Mouse (Mus musculus) midbrain, embryonic 12.5 days (tissue): ENCODE measurements around the gene Dock1. TPM values are rescaled to one million over a fixed set of nuclear protein-coding genes. Genes with fewer than 3 reads are reported as not detected.

Source experiments
- ATAC-seq: fragments of 200-750 bp; cut with Nextera tagmentation; 2 replicates; pipeline ENCODE4 v1.8.0; 2017; ENCODE audit warnings: low read depth, moderate TSS enrichment, moderate library complexity; ENCODE audit not compliant: low FRiP score
- H3K27ac ChIP-seq: fragments of 300-500 bp; sonication (generic); replicated peaks from 2 replicates; pipeline ENCODE4 v1.5.1; 2016; ENCODE audit warnings: mild to moderate bottlenecking
- H3K27me3 ChIP-seq: fragments of 300-500 bp; sonication (generic); 2 replicates; pipeline ENCODE4 v1.6.1; 2016; ENCODE audit warnings: mild to moderate bottlenecking
- H3K36me3 ChIP-seq: fragments of 300-500 bp; sonication (generic); 2 replicates; pipeline ENCODE4 v1.6.1; 2016
- H3K4me1 ChIP-seq: fragments of 300-500 bp; sonication (generic); 2 replicates; pipeline ENCODE4 v1.6.1; 2016
- H3K4me2 ChIP-seq: fragments of 300-500 bp; sonication (generic); replicated peaks from 2 replicates; pipeline ENCODE4 v1.6.1; 2016; ENCODE audit warnings: mild to moderate bottlenecking, moderate library complexity
- H3K4me3 ChIP-seq: fragments of 300-500 bp; sonication (generic); 2 replicates; pipeline ENCODE4 v1.5.1; 2016; ENCODE audit warnings: mild to moderate bottlenecking
- H3K9ac ChIP-seq: fragments of 300-500 bp; sonication (generic); replicated peaks from 2 replicates; pipeline ENCODE4 v1.6.1; 2016; ENCODE audit warnings: mild to moderate bottlenecking, moderate library complexity
- H3K9me3 ChIP-seq: fragments of 300-500 bp; sonication (generic); 2 replicates; pipeline ENCODE4 v1.6.1; 2016; ENCODE audit warnings: mild to moderate bottlenecking
- WGBS: fragments of 180-500 bp; shearing (Covaris S2); methylation state at CpG from one replicate; pipeline ENCODE4 v1.1.7; 2016; 5-methylcytosine and 5-hydroxymethylcytosine counted together
- polyA plus RNA-seq: library from polyadenylated mRNA; unstranded; fragments of >200 nt; fragmentation: Nextera tagmentation; extraction: Ambion mirVana; gene quantifications from 2 replicates; pipeline ENCODE4 v1.2.1, GENCODE M21; 2016

Gene Dock1
- polyA plus RNA-seq, 1 experiment from 2014 or later = 18.4 TPM

GRCm38 (mm10) chr7:134808406-134808805 is 138.0 kb downstream of the Dock1 start:
- H3K4me2 ChIP-seq = no peak overlapping the region
- no peaks in the 10 kb centered on the region for H3K27me3 ChIP-seq
- no peak for ATAC-seq
- no peak overlapping the region for H3K4me3 ChIP-seq
- H3K27ac ChIP-seq = no peak overlapping the region
- no peak overlapping the region for H3K9ac ChIP-seq
- no peaks in the 10 kb centered on the region for H3K9me3 ChIP-seq
- no peaks in the 10 kb centered on the region for H3K36me3 ChIP-seq
- no peaks in the 10 kb centered on the region for H3K4me1 ChIP-seq
- 91% methylated on average over 2 of the region's 2 CpGs for WGBS

GRCm38 (mm10) chr7:134809241-134809975 is 139.0 kb downstream of the Dock1 start:
- WGBS = 96% methylated on average over 6 of the region's 6 CpGs
- Histone ChIP-seq H3K27ac (no peak overlapping the region), H3K9me3 (no peaks in the 10 kb centered on the region), H3K4me3 (no peak overlapping the region), H3K36me3 (no peaks in the 10 kb centered on the region), H3K4me1 (no peaks in the 10 kb centered on the region), H3K9ac (no peak overlapping the region), H3K4me2 (no peak overlapping the region), H3K27me3 (no peaks in the 10 kb centered on the region)
- ATAC-seq = no peak

GRCm38 (mm10) chr7:134818471-134818870 is 148.0 kb downstream of the Dock1 start:
- Histone ChIP-seq H3K4me3 (no peak overlapping the region), H3K4me1 (0 out of 2 replicates have a peak, but pooled peaks cover 6% of the 10 kb centered on the region), H3K9me3 (no peaks in the 10 kb centered on the region), H3K27ac (no peak overlapping the region), H3K4me2 (no peak overlapping the region), H3K36me3 (no peaks in the 10 kb centered on the region), H3K27me3 (no peaks in the 10 kb centered on the region), H3K9ac (no peak overlapping the region)
- WGBS = 96% methylated on average over 5 of the region's 5 CpGs
- no peak for ATAC-seq

GRCm38 (mm10) chr7:134821264-134821663 is 150.8 kb downstream of the Dock1 start:
- 24% methylated on average over 1 of the region's 1 CpGs for WGBS
- Histone ChIP-seq H3K36me3 (no peaks in the 10 kb centered on the region), H3K27me3 (no peaks in the 10 kb centered on the region), H3K9ac (no peak overlapping the region), H3K27ac (no peak overlapping the region), H3K4me2 (no peak overlapping the region), H3K9me3 (no peaks in the 10 kb centered on the region), H3K4me1 (0 out of 2 replicates have a peak, but pooled peaks cover 9% of the 10 kb centered on the region), H3K4me3 (no peak overlapping the region)
- no peak for ATAC-seq

- Histone ChIP-seq H3K4me2 (no peak overlapping the region), H3K9me3 (no peaks in the 10 kb centered on the region), H3K9ac (no peak overlapping the region), H3K27ac (no peak overlapping the region), H3K4me3 (no peak overlapping the region), H3K4me1 (0 out of 2 replicates have a peak, but pooled peaks cover 9% of the 10 kb centered on the region), H3K36me3 (no peaks in the 10 kb centered on the region), H3K27me3 (no peaks in the 10 kb centered on the region)
- ATAC-seq = no peak
- WGBS = 74% methylated on average over 3 of the region's 3 CpGs
Observed at GRCm38 (mm10) chr7:134822006-134822405, 151.6 kb downstream of the Dock1 start.

GRCm38 (mm10) chr7:134823891-134824290 is 153.4 kb downstream of the Dock1 start:
- 76% methylated on average over 4 of the region's 4 CpGs for WGBS
- H3K36me3 ChIP-seq = no peaks in the 10 kb centered on the region
- no peak for ATAC-seq
- no peaks in the 10 kb centered on the region for H3K9me3 ChIP-seq
- no peaks in the 10 kb centered on the region for H3K27me3 ChIP-seq
- no peak overlapping the region for H3K27ac ChIP-seq
- 0 out of 2 replicates have a peak, but pooled peaks cover 9% of the 10 kb centered on the region for H3K4me1 ChIP-seq
- H3K9ac ChIP-seq = no peak overlapping the region
- no peak overlapping the region for H3K4me3 ChIP-seq
- H3K4me2 ChIP-seq = no peak overlapping the region

GRCm38 (mm10) chr7:134840066-134840465 is 169.6 kb downstream of the Dock1 start:
- no peak for ATAC-seq
- 94% methylated on average over 2 of the region's 2 CpGs for WGBS
- H3K4me1 ChIP-seq = no peaks in the 10 kb centered on the region

GRCm38 (mm10) chr7:134842751-134843150 is 172.3 kb downstream of the Dock1 start:
- Histone ChIP-seq H3K27ac (no peak overlapping the region), H3K9me3 (no peaks in the 10 kb centered on the region), H3K4me2 (no peak overlapping the region), H3K4me1 (no peaks in the 10 kb centered on the region), H3K9ac (no peak overlapping the region), H3K27me3 (no peaks in the 10 kb centered on the region), H3K36me3 (no peaks in the 10 kb centered on the region), H3K4me3 (no peak overlapping the region)
- WGBS = 93% methylated on average over 4 of the region's 4 CpGs
- ATAC-seq = no peak

More at GRCm38 (mm10) chr7:134840066-134840465, 169.6 kb downstream of the Dock1 start:
- H3K27me3 ChIP-seq = no peaks in the 10 kb centered on the region
- no peak overlapping the region for H3K9ac ChIP-seq
- H3K4me3 ChIP-seq = no peak overlapping the region
- no peaks in the 10 kb centered on the region for H3K9me3 ChIP-seq
- no peak overlapping the region for H3K27ac ChIP-seq
- H3K4me2 ChIP-seq = no peak overlapping the region
- no peaks in the 10 kb centered on the region for H3K36me3 ChIP-seq

GRCm38 (mm10) chr7:134862000-134862399 is 191.5 kb downstream of the Dock1 start:
- H3K4me2 ChIP-seq = no peak overlapping the region
- WGBS = 55% methylated on average over 6 of the region's 6 CpGs
- no peaks in the 10 kb centered on the region for H3K36me3 ChIP-seq
- H3K4me3 ChIP-seq = no peak overlapping the region
- H3K27ac ChIP-seq = no peak overlapping the region
- H3K4me1 ChIP-seq = no peaks in the 10 kb centered on the region; the same call in 1 of the 2 replicates
- H3K9me3 ChIP-seq = no peaks in the 10 kb centered on the region
- H3K27me3 ChIP-seq = no peaks in the 10 kb centered on the region
- ATAC-seq = no peak
- H3K9ac ChIP-seq = no peak overlapping the region

GRCm38 (mm10) chr7:134864175-134864574 is 193.7 kb downstream of the Dock1 start:
- no peak overlapping the region for H3K4me2 ChIP-seq
- no peaks in the 10 kb centered on the region for H3K9me3 ChIP-seq
- 80% methylated on average over 2 of the region's 2 CpGs for WGBS
- H3K4me3 ChIP-seq = no peak overlapping the region
- no peaks in the 10 kb centered on the region for H3K27me3 ChIP-seq
- no peaks in the 10 kb centered on the region; the same call in 1 of the 2 replicates for H3K4me1 ChIP-seq
- H3K36me3 ChIP-seq = no peaks in the 10 kb centered on the region
- no peak for ATAC-seq
- no peak overlapping the region for H3K9ac ChIP-seq
- H3K27ac ChIP-seq = no peak overlapping the region

- H3K4me2 ChIP-seq = no peak overlapping the region
- H3K4me1 ChIP-seq = no peaks in the 10 kb centered on the region
- H3K9ac ChIP-seq = no peak overlapping the region
- H3K27ac ChIP-seq = no peak overlapping the region
- no peaks in the 10 kb centered on the region for H3K9me3 ChIP-seq
- no peak for ATAC-seq
- H3K4me3 ChIP-seq = no peak overlapping the region
- H3K36me3 ChIP-seq = no peaks in the 10 kb centered on the region
- no peaks in the 10 kb centered on the region for H3K27me3 ChIP-seq
- 82% methylated on average over 3 of the region's 3 CpGs for WGBS
Observed at GRCm38 (mm10) chr7:134872511-134872910, 202.1 kb downstream of the Dock1 start.

- WGBS = 92% methylated on average over 7 of the region's 7 CpGs
Observed at GRCm38 (mm10) chr7:134872981-134873380, 202.5 kb downstream of the Dock1 start.

More at GRCm38 (mm10) chr7:134872981-134873380, 202.5 kb downstream of the Dock1 start:
- no peaks in the 10 kb centered on the region for H3K9me3 ChIP-seq
- H3K4me1 ChIP-seq = no peaks in the 10 kb centered on the region
- no peak overlapping the region for H3K4me3 ChIP-seq
- H3K9ac ChIP-seq = no peak overlapping the region
- ATAC-seq = no peak
- H3K4me2 ChIP-seq = no peak overlapping the region
- H3K27ac ChIP-seq = no peak overlapping the region
- H3K27me3 ChIP-seq = no peaks in the 10 kb centered on the region
- H3K36me3 ChIP-seq = no peaks in the 10 kb centered on the region
